Mouse (Mus musculus) intestine, embryonic 15.5 days (tissue): ENCODE measurements around the gene Gm49336. TPM values are rescaled to one million over a fixed set of nuclear protein-coding genes. Genes with fewer than 3 reads are reported as not detected.

Experiments used
- ATAC-seq: fragments of 200-750 bp; cut with Nextera tagmentation; 2 replicates; pipeline ENCODE4 v1.8.0; 2017; ENCODE audit warnings: moderate TSS enrichment, moderate library complexity
- H3K27ac ChIP-seq: fragments of 300-500 bp; sonication (generic); 2 replicates; pipeline ENCODE4 v1.5.1; 2015; ENCODE audit warnings: mild to moderate bottlenecking, inconsistent platforms
- H3K27me3 ChIP-seq: fragments of 300-500 bp; sonication (generic); replicated peaks from 2 replicates; pipeline ENCODE4 v1.6.1; 2015; ENCODE audit warnings: inconsistent platforms
- H3K36me3 ChIP-seq: fragments of 300-500 bp; sonication (generic); 2 replicates; pipeline ENCODE4 v1.6.1; 2015; ENCODE audit warnings: inconsistent platforms
- H3K4me1 ChIP-seq: fragments of 300-500 bp; sonication (generic); replicated peaks from 2 replicates; pipeline ENCODE4 v1.6.1; 2015; ENCODE audit warnings: inconsistent platforms
- H3K4me2 ChIP-seq: fragments of 300-500 bp; sonication (generic); replicated peaks from 2 replicates; pipeline ENCODE4 v1.6.1; 2015; ENCODE audit warnings: mild to moderate bottlenecking, inconsistent platforms
- H3K4me3 ChIP-seq: fragments of 300-500 bp; sonication (generic); replicated peaks from 2 replicates; pipeline ENCODE4 v1.5.1; 2015; ENCODE audit warnings: inconsistent platforms
- H3K9ac ChIP-seq: fragments of 300-500 bp; sonication (generic); 2 replicates; pipeline ENCODE4 v1.6.1; 2015; ENCODE audit warnings: inconsistent platforms
- H3K9me3 ChIP-seq: fragments of 300-500 bp; sonication (generic); 2 replicates; pipeline ENCODE4 v1.6.1; 2016; ENCODE audit warnings: inconsistent platforms
- WGBS: fragments of 180-500 bp; shearing (Covaris S2); methylation state at CpG from one replicate; pipeline ENCODE4 v1.1.7; 2015; 5-methylcytosine and 5-hydroxymethylcytosine counted together
- microRNA counts: library from miRNA; unstranded; fragments of <30 nt; microRNA quantifications from one replicate; lab custom pipeline; 2016
- polyA plus RNA-seq: library from polyadenylated mRNA; unstranded; fragments of >200 nt; fragmentation: Nextera tagmentation; extraction: Ambion mirVana; gene quantifications from 2 replicates; pipeline ENCODE4 v1.2.1, GENCODE M21; 2015

Gm49336 gene
- polyA plus RNA-seq, 1 experiment from 2014 or later: 47.8 TPM

GRCm38 (mm10) chr14:60176891-60177613 lies 74.3 kb downstream of the Gm49336 start:
- WGBS: under 1% methylated on average over 83 of the region's 84 CpGs
- H3K4me3 ChIP-seq: peak overlapping the region; percentile 74
- H3K27me3 ChIP-seq: 0 out of 2 replicates have a peak, but pooled peaks cover 2% of the 10 kb centered on the region
- H3K4me2 ChIP-seq: peak overlapping the region; percentile 91
- H3K4me1 ChIP-seq: peaks cover 3% of the 10 kb centered on the region; the same call in 1 of the 2 replicates
- peak overlapping the region; percentile 81 for H3K27ac ChIP-seq
- peak overlapping the region; percentile 68 for H3K9ac ChIP-seq
- no peaks in the 10 kb centered on the region for H3K9me3 ChIP-seq
- peak; percentile 81 for ATAC-seq
- no peaks in the 10 kb centered on the region for H3K36me3 ChIP-seq

DNA sequence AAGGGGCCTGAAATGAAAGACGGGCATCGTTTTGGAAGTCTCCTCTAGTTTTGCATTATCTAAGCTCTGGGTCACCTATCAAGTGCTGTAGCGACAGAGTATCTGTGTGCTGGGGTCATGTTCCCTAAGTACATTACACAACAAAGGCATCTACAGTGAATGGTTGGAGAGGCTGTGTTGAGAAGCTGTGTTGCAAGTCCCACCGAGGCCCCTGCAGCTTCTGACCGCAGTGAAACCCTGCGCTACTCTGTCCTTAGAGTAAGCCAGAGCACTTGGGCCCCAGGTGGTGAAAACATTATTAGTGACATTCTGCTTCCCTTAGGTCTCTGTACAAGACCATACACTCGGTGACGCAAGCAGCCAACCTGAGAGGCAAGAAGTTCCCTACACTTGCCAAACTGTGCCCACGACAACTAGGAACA lies 74.8 kb downstream of the Gm49336 start:
- ATAC-seq: peak; percentile 21
- Histone ChIP-seq H3K27ac (peak overlapping the region; percentile 81), H3K9ac (peak overlapping the region; percentile 68), H3K9me3 (no peaks in the 10 kb centered on the region), H3K36me3 (no peaks in the 10 kb centered on the region), H3K27me3 (0 out of 2 replicates have a peak, but pooled peaks cover 2% of the 10 kb centered on the region), H3K4me3 (peak overlapping the region; percentile 74), H3K4me1 (peaks cover 3% of the 10 kb centered on the region; the same call in 1 of the 2 replicates), H3K4me2 (peak overlapping the region; percentile 91)
- WGBS: 27% methylated on average over 9 of the region's 9 CpGs

- Histone ChIP-seq H3K9ac (no peak overlapping the region), H3K27me3 (0 out of 2 replicates have a peak, but pooled peaks cover 1% of the 10 kb centered on the region), H3K36me3 (no peaks in the 10 kb centered on the region), H3K4me2 (peak overlapping the region; percentile 34), H3K4me3 (no peak overlapping the region), H3K9me3 (no peaks in the 10 kb centered on the region), H3K27ac (peak overlapping the region; percentile 70), H3K4me1 (peaks cover 3% of the 10 kb centered on the region; the same call in 1 of the 2 replicates)
- 41% methylated on average over 12 of the region's 12 CpGs for WGBS
- no peak for ATAC-seq
Observed at GRCm38 (mm10) chr14:60172286-60173055, 78.8 kb downstream of the Gm49336 start.

GRCm38 (mm10) chr14:60170845-60171610 lies 80.3 kb downstream of the Gm49336 start:
- Histone ChIP-seq H3K27me3 (no peaks in the 10 kb centered on the region), H3K9ac (no peak overlapping the region), H3K4me2 (peak overlapping the region; percentile 43), H3K4me3 (no peak overlapping the region), H3K9me3 (no peaks in the 10 kb centered on the region), H3K4me1 (peaks cover 3% of the 10 kb centered on the region; the same call in 1 of the 2 replicates), H3K27ac (peak overlapping the region; percentile 78), H3K36me3 (no peaks in the 10 kb centered on the region)
- peak; percentile 92 for ATAC-seq
- WGBS: 47% methylated on average over 16 of the region's 16 CpGs

- 86% methylated on average over 3 of the region's 3 CpGs for WGBS
- no peaks in the 10 kb centered on the region for H3K27me3 ChIP-seq
- no peaks in the 10 kb centered on the region for H3K36me3 ChIP-seq
- no peak for ATAC-seq
- no peaks in the 10 kb centered on the region for H3K9me3 ChIP-seq
- H3K9ac ChIP-seq: no peak overlapping the region
- no peak overlapping the region for H3K27ac ChIP-seq
- H3K4me2 ChIP-seq: no peak overlapping the region
- no peak overlapping the region for H3K4me3 ChIP-seq
- H3K4me1 ChIP-seq: no peaks in the 10 kb centered on the region
Observed at GRCm38 (mm10) chr14:60163367-60163766, 87.9 kb downstream of the Gm49336 start.

MicroRNA genes within 50 kb of the gene (microRNA counts, 519-probe panel; counts per million panel counts)
- microRNA mmu-miR-719 (lab: Ali Mortazavi, UCI): 97.1 counts per million, percentile 29 among the panel's probes with 10 or more counts

Other genes with a start within 250 kb of the Gm49336 start
- 7.0 and 9.2 TPM in 2 replicates for gene Atp8a2, start 54.3 kb downstream of the Gm49336 start, polyA plus RNA-seq
- 0.05 and 0.16 TPM in 2 replicates for gene Nupl1, start 76 bp downstream of the Gm49336 start, polyA plus RNA-seq
- gene Mtmr6, start 13.7 kb upstream of the Gm49336 start, polyA plus RNA-seq: 26.3 and 27.8 TPM in 2 replicates
- 1.5 TPM in 2 replicates for gene Amer2, start 121.8 kb upstream of the Gm49336 start, polyA plus RNA-seq